Mouse (Mus musculus): Measurements from ENCODE around the gene Tagln2.

Tagln2 gene

GRCm38 (mm10) chr1:172525027-172525764 lies 25.3 kb downstream of the Tagln2 start:
- DNase-seq (ENCODE audit: low read depth, low spot score): peak; percentile 56

GRCm38 (mm10) chr1:172525971-172526370 lies 26.1 kb downstream of the Tagln2 start:
- no peak for DNase-seq (ENCODE audit: low read depth, low spot score)

GRCm38 (mm10) chr1:172526380-172527081 lies 26.7 kb downstream of the Tagln2 start:
- peak; percentile 69 for DNase-seq (ENCODE audit: low read depth, low spot score)

- DNase-seq (ENCODE audit: low read depth, low spot score): no peak
These were observed 27.6 kb downstream of the Tagln2 start for GRCm38 (mm10) chr1:172527431-172527830.

- DNase-seq (ENCODE audit: low read depth, low spot score): peak; percentile 94
These were observed 28.9 kb downstream of the Tagln2 start for GRCm38 (mm10) chr1:172528701-172529100.

GRCm38 (mm10) chr1:172530544-172531220 lies 30.8 kb downstream of the Tagln2 start:
- no peak for DNase-seq (ENCODE audit: low read depth, low spot score)

GRCm38 (mm10) chr1:172532551-172532950 lies 32.7 kb downstream of the Tagln2 start:
- DNase-seq (ENCODE audit: low read depth, low spot score): no peak

GRCm38 (mm10) chr1:172535116-172535515 lies 35.3 kb downstream of the Tagln2 start:
- DNase-seq (ENCODE audit: low read depth, low spot score): no peak

- no peak for DNase-seq (ENCODE audit: low read depth, low spot score)
These were observed 40.0 kb downstream of the Tagln2 start for GRCm38 (mm10) chr1:172539827-172540226.

GRCm38 (mm10) chr1:172540283-172540820 lies 40.5 kb downstream of the Tagln2 start:
- no peak for DNase-seq (ENCODE audit: low read depth, low spot score)

GRCm38 (mm10) chr1:172546062-172546461 lies 46.2 kb downstream of the Tagln2 start:
- DNase-seq (ENCODE audit: low read depth, low spot score): no peak

- peak; percentile 75 for DNase-seq (ENCODE audit: low read depth, low spot score)
These were observed 48.7 kb downstream of the Tagln2 start for GRCm38 (mm10) chr1:172548501-172548900.

GRCm38 (mm10) chr1:172549314-172549713 lies 49.5 kb downstream of the Tagln2 start:
- peak; percentile 41 for DNase-seq (ENCODE audit: low read depth, low spot score)

- peak; percentile 8 for DNase-seq (ENCODE audit: low read depth, low spot score)
These were observed 49.9 kb downstream of the Tagln2 start for GRCm38 (mm10) chr1:172549717-172550116.

- DNase-seq (ENCODE audit: low read depth, low spot score): peak; percentile 69
These were observed 50.7 kb downstream of the Tagln2 start for GRCm38 (mm10) chr1:172550551-172550951.

GRCm38 (mm10) chr1:172551009-172551408 lies 51.2 kb downstream of the Tagln2 start:
- no peak for DNase-seq (ENCODE audit: low read depth, low spot score)

GRCm38 (mm10) chr1:172552623-172553022 lies 52.8 kb downstream of the Tagln2 start:
- no peak for DNase-seq (ENCODE audit: low read depth, low spot score)

- no peak for DNase-seq (ENCODE audit: low read depth, low spot score)
These were observed 55.8 kb downstream of the Tagln2 start, which contains the start of gene Vsig8 for GRCm38 (mm10) chr1:172555638-172556037. TSS of gene Vsig8 (plus strand) at chr1:172555938.
